Mouse (Mus musculus) adrenal gland, adult 18-20 months (tissue): Measurements from ENCODE around the gene Celsr2. TPM values are rescaled to one million over a fixed set of nuclear protein-coding genes. Genes with fewer than 3 reads are reported as not detected.

Experiments
- DNase-seq, 2 experiments: peaks; one replicate each; pipeline ENCODE4 v3.0.0; 2021 to 2022; ENCODE audit warnings: low spot score in 2 of 2
- total RNA-seq, 2 experiments: library from RNA; stranded (reverse); gene quantifications; 1 replicate in 1 of 2; 2 replicates in 1 of 2; pipeline ENCODE4 v1.2.3; 2021

The Celsr2 gene
- total RNA-seq, 2 experiments from 2014 or later: 4.4 to 7.0 TPM

DNA sequence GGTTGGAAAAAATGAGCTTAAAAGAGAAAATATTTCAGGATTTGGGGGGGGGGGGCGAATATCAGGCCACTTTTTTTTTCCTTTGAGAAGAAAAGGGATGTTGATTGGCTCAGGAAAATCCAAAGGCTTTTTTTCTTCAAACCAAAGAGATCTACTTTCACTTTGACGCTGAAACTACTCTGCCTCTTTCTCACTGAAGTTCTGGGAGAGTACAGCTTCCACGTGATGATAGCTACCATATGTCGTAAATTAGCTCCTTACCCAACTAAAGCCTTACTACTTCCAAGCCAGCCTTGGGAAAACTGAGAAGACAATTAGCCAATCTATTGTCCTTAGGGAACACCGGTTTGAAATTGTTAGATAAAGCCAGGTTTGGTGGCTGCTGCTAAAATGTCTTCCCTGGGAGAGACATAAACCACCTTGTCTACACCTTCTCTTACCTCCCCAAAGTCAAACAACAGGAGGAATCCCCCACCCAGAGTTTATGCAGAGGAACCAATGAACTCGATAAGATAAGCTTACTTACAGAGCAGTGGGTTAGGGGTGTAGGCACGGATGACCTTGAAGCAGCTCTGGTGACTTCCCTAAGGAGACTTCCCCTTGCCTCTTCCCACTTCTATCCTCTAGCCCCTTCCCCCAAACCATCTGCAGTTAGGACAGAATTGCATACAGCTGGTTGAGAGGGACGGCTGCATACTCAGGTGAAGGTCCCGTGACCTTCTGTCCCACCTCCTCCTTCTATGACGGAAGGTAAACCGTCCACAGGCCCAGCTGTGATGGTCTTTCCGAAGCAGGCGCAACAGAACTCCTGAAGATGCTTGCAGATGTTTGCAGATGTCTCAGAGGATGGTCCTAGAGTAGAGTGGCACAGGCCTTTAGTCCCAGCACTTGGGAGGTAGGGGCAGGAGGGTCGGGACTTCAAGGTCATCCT is 33.1 kb downstream of the Celsr2 start:
- no peak for DNase-seq

DNA sequence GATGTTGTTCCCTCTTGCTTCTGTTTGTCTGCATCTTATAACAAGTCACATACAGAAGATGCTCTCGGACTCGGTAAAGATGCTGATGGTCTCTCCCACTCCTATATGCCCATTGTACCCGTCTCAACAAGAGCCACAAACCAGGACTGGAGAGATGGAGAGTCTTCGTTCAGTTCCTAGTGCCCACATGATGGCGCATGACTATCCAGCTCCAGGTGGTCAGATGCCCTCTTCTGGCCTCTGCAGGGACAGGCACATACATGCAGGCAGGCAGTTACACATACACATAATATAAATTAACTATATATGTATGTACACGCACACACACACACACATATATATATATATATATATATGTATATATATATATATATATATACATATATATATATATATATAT is 34.7 kb downstream of the Celsr2 start:
- DNase-seq: no peak

DNA sequence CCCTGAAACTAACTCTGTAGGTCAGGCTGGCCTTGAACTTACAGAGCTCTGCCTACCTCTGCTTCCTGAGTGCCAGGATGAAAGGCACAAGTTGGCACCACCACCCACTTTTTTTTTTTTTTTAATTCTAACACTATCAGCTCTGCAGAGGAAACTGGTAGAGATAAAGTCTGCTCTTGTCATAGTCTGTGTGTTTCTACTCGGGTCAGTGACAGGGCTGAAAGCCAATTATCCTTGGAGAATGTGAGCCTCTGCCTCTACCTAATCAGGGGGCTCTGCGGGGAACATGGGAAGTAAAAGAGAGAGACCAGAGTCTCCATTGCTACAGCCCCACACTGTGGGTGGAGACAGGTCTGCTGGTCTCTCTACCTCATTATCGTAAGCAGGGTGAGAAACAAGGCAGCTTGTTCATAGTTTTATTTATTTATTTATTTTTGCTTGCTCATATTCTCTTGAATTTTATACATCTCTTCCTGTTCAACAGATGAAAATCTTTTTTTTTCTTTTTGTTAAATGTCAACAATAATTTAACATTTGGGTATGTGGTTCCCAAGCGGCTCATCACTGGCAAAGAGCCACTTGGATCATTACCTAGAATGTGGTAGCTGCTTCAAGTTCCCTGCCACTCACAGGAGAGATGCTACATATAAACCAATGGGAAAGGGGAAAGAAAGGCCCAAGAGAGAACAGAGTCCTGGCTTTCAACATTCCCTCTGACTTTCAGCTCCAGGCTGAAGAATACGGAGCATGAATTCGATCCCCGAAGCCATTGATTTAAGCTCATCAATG is 36.3 kb downstream of the Celsr2 start:
- DNase-seq: no peak

DNA sequence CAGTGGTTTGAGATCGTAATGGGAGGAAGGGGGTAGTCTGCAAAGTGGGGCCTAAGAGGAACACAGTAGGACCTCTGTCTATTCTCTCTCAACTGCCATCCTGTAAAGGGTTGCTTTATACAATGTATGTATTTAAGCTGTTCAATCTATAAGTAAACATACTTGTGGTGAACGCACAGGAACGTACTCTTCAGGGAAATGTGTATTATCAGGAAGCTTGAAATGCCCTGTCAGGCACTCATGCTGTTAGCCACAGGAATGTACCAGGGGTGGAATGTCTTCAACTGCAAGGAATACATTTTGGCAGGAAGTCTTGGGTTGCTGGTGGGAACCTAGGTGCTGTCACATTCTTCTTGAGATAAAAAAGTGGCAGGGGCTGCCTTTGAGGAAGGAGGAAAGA is 42.7 kb downstream of the Celsr2 start:
- no peak for DNase-seq

DNA sequence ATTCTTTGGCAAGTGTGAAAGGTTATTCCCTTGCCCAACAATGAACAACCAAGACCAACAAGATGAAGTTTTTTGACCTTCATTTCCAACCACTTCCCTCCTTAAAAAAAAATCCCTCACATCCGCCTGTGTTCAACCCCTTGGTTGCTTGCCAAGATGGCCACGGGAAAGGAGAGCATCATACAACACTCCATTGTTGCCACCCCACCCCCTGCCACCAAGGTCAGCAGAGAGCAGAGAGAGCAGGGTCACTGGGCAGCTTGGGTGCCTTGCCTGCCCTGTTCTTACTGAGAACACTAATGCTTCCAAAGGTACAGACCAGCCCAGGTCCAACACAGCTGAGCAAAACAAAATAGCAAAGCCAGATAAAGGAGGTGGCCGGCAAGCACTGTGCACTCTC is 43.1 kb downstream of the Celsr2 start:
- DNase-seq: no peak

DNA sequence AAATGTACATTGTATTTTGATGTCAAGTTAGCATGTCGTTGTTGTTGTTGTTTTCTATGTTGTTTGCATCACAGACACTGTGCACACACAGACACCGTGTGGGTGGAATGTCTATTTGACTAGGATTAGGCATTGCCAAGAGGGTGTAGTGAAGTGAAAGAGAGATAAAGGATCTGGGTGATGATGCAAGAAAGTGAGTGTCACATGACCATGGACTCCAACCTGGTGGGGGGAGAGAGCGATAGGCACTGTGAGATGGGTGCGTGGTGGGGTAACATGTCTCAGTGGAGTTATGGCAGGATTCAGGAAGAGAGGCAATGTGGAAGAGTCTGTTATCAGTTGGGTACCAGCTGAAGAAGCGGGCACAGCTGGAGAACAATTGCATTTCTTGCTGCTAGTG is 46.6 kb downstream of the Celsr2 start:
- no peak for DNase-seq

DNA sequence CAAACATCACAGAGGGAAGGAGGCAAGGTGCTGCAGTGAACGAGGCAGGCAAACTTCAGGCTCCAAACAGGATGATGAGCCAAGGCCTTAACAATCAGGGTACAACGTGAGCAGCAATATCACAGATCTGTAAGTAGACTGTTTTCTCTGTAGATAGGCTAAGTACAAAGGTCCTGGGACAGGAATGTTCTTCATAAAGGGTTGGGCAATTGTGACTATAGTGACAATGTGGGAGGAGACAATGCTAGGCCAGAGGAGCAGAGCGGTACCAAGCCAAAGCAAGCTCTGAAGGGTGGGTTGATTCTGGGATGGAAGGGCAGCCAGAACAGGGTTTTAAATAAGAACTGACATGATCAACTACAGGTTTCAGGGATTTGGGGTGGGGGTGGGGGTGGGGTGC is 47.5 kb downstream of the Celsr2 start:
- DNase-seq: no peak

DNA sequence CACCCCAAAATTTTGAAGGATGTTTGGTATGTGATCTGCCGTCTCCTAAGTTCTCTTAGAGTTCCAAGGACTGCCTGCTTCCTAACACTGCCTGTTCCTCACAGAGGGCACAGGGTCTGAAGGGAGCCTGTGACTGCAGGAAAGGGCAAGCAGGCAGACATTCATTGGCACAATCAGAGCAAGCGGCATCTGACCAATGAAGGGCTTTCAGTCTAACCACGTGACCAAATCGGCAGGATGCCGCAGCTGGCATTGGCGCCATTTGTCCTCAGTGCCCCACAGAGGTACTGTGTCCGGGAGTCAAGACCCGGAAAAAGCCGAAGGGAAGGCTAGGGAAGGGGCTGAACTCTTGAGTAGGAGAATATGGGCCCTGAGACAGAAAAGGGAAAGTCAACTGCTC is 48.2 kb downstream of the Celsr2 start:
- no peak for DNase-seq

DNA sequence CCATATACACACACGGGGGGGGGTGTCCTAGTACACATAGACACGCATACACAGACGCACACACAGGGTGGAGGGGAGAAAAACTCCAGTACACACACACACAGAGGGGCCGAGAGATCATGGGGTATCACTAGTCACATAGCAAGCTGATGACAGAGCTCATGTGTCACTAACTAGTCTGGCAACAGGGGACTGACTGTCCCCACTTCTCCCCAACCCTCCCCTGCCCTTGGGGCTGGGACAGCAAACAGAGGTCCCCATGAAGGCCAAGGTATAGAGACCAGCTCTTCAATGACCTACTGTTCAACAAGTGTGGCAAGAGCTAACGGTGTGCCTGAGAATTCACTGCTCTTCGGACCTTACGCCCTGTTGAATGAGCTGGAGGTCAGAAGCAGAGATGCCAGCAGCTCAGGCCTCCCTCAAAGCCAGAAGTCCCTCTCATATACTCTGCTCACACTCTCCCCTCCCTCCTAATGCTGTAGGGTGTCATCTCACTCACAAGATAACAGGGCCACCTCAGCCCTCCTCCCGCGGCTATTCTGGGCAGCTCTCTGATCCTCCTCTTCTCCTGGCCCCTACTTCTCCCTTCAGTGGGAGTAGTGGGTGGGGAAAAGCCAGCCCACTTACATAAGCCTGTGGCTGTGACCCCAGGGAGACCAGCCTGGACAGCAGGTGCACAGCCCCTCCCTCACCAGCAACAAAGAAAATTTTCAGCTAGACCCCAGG is 50.9 kb downstream of the Celsr2 start, which contains the start of gene Mybphl:
Gene Mybphl, plus strand, starts transcription at position 642 of the 726 bp plus-strand sequence.
- DNase-seq: no peak

DNA sequence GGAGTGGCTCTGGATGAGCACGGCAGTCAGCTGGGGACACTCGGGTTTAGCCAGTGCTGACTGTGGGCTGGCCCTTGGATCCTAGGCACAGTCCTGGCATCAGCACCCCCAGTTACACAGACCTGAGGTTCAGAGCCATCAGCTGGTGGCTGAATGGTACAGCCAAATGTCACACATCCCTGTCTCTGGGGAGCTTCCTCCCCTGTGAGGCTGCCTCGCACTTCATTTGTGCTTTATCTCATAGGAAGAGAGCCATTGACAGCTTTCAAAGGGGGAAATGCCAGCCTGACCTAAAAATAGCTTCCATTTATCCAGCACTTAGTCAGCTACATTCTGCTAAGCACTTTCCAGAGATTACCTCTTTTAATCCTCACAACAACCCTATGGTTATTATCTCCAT is 51.7 kb downstream of the Celsr2 start:
- DNase-seq: no peak

DNA sequence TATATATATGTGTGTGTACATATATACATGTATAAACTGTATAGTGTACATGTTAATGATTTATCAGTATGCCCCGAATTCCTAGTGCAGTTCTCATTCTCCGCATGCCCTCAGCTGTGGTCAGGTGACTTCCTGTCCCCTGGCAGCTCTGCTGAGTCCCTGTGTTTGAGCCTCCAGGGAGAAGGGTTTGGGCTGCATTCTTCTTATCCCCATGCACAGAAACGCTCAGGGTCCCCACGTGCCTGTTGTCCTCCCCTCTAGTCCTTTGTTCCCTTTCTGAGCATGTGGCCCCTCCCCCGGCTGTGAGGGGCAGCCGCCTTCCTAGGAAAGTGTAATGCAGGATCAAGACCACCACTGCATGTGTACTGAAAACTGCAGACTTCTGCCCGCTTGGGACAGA is 54.5 kb downstream of the Celsr2 start:
- no peak for DNase-seq

DNA sequence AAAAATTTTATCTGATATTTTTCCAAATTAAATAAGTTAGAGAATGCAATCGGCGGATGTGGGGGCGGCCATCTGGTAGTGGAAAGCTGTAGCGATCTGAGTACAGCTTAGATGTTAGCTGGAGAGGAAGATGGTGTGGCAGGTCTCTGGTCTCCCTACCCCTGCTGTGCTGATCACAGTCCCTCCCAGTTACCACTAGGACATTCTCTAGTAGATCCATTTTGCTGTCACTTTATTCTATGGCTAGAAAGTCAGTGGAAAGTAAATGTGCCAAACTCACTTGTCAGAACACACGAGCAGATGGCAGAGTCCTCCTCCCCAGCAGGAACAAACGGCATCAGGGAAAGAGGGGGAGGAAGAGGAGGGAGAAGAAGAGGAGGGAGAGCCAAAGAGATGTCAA is 56.9 kb downstream of the Celsr2 start:
- no peak for DNase-seq

DNA sequence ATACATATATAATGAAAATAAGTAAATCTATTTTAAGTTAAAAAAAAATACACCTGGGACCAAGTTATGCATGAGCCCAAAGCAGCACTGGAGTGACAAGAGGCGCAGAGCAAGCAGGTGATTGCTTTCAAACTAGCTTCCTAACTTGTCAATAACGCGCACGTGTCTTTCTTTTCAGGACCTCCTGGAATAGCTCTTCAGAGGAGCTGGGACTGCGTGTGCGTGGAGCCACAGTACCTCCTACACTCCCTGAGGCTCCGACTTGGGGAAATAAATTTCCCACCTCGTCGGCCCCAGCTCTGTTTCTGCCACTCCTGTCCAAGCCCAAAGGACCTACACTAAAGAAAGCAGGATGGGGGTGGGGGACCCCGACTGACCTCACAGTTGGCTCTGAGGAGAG is 58.3 kb downstream of the Celsr2 start:
- DNase-seq: no peak

DNA sequence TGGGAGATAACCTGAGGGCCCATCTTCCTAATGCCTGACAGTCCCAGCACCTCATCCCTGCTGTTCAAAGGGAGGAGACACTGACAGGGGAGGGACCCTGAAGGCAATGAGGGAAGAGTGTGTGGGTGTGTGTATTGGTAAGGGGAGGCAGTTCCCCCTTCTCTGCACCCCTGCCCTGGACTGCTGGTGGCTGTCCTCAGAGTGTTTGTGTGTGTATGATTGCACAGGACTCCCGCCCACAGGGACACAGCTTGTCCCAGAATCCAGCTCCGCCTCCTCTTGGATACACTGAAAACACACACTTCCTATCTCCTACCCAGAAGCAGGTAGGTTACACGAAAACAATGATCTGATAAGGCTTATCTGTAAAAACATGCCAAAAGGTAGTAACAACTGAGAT is 60.1 kb downstream of the Celsr2 start:
- no peak for DNase-seq

DNA sequence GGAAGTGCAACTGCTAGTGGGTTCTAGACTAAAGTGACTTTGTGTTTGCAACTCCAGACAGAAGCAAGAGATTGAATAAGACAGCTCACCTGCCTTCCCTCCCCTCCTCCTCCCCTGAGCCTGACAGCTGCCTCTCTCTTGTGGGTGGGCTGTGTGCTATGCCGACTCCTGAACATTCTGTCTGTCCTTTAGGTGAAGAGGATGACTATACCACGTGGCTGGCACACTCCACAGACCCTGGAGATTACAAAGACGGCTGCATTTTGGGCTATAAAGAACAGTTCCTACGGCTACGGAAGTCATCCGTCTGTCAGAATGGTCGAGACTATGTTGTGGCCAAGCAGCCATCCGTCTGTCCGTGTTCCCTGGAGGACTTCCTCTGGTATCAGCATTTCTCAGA is 67.0 kb downstream of the Celsr2 start:
- DNase-seq: no peak

DNA sequence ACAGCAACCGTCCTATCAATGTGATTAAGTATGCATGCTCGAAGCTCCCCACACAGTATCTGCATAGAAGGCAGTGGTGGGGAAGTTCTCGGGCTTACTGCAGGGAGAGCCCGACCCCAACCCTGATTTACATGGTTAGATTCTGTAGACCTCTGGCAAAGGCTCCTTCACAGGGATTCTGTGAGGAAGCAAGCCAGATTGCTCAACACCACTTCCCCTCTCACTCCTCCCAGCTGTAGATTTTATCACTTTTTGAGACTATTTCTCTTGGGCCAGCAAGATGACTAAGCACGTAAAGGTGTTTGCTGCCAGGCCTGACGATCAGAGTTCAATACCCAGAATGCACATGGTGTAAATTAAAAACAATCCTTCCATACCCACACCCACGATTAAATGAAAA is 69.5 kb downstream of the Celsr2 start:
- DNase-seq: no peak

DNA sequence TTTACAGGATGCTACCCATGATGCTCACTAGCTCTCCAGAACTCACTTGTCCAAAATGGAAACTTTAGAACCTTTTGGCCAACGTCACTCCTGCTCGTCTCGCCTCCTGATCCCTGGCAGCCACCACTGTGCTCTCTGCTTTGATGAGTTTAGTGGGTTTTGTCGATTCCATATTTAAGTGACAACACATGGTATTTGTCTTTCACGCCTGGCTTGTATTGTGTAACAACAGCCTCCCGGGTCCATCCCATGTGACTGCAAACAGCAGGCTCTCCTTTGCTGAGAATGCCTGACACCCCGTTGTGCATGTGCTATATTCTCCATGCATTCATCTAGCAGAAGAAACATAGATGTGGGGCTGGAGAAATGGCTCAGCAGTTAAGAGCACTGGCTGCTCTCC is 73.2 kb downstream of the Celsr2 start:
- DNase-seq: no peak

DNA sequence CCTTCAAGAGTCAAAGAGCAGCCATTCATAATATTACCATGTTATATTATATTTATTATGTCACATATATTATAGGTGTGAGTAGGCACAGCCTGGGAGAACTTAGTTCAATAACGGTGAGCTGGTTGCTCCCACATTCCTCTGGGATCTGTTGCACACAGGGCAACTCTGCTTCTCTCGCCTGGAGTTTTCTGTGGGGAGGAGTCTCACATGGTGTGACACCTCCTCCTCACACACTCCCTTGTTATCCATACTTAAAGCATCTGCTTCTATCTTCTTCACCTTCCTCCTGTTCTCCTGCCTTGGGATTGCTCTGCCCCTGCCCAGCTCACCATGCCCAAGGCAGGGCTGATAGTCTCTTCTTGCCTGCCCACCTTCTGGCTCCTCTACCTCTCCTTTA is 74.3 kb downstream of the Celsr2 start:
- DNase-seq: no peak
